In genomic region chr7:27178324-27179216, GRCm38 (mm10) we compare ENCODE assay signal across 8 mouse cellular contexts. TPM values are rescaled to one million over a fixed set of nuclear protein-coding genes. Genes with fewer than 3 reads are reported as not detected.
DNase-seq lines count a peak whose midpoint lies in the region; ATAC-seq lines count a peak whose summit lies in the region.

Gene Rab4b, minus strand, starts transcription at chr7:27178896.

- H3K4me1 ChIP-seq in heart, embryonic 14.5 days (ENCODE audit: control insufficient read depth in 2 of 2, insufficient read depth in 2 of 2, low read length in 2 of 2): peaks cover 0 to 4% of the 10 kb centered on the region in 2 experiments; a peak in 2 of 4 replicates
- H3K4me1 ChIP-seq in liver, embryonic 13.5 days (replicated peaks): peaks cover 47% of the 10 kb centered on the region
- H3K4me1 ChIP-seq in stomach, embryonic 16.5 days (ENCODE audit: control insufficient read depth, insufficient read depth, low read length): peaks cover 11% of the 10 kb centered on the region

- peak within 1 kb of the TSS; percentile 73 to 76 for H3K4me3 ChIP-seq in heart, embryonic 14.5 days (ENCODE audit: control insufficient read depth in 1 of 2, insufficient read depth in 1 of 2, low read depth in 1 of 2, low read length in 2 of 2)
- peak within 1 kb of the TSS; percentile 83 for H3K4me3 ChIP-seq in liver, embryonic 13.5 days (replicated peaks)
- peak within 1 kb of the TSS; percentile 91 for H3K4me3 ChIP-seq in stomach, embryonic 16.5 days (replicated peaks; ENCODE audit: low read length)

- peak within 1 kb of the TSS; percentile 68 for H3K9ac ChIP-seq in heart, embryonic 14.5 days (ENCODE audit: low read length)
- H3K9ac ChIP-seq in liver, embryonic 13.5 days: peak within 1 kb of the TSS; percentile 77
- H3K9ac ChIP-seq in stomach, embryonic 16.5 days (ENCODE audit: low read length): peak within 1 kb of the TSS; percentile 85

- peak; percentile 99 for DNase-seq in c-Kit-negative CD71-positive TER-119-positive erythroid progenitor cells, embryonic 14.5 days (ENCODE audit: low read depth, low spot score)
- peak; percentile 100 for DNase-seq in fibroblast of lung, adult 2 months (ENCODE audit: low read depth)
- DNase-seq in kidney, postnatal 14 days: peak; percentile 100
- DNase-seq in liver, embryonic 13.5 days: peak; percentile 99
- peak; percentile 99 for DNase-seq in neural tube, embryonic 10.5 days (ENCODE audit: extremely low spot score, low spot score)

- H3K4me2 ChIP-seq in heart, embryonic 14.5 days (ENCODE audit: low read length): peak within 1 kb of the TSS; percentile 73
- H3K4me2 ChIP-seq in liver, embryonic 13.5 days: peak within 1 kb of the TSS; percentile 76
- H3K4me2 ChIP-seq in stomach, embryonic 16.5 days (ENCODE audit: low read depth, low read length): peak within 1 kb of the TSS; percentile 63

- H3K27me3 ChIP-seq in heart, embryonic 14.5 days (ENCODE audit: control insufficient read depth, insufficient read depth, low read length): no peaks in the 10 kb centered on the region
- H3K27me3 ChIP-seq in liver, embryonic 13.5 days: no peaks in the 10 kb centered on the region
- no peaks in the 10 kb centered on the region for H3K27me3 ChIP-seq in stomach, embryonic 16.5 days (ENCODE audit: control insufficient read depth, insufficient read depth, low read length)

- WGBS in heart, embryonic 14.5 days: under 1% methylated on average over 48 of the region's 53 CpGs
- 0% methylated on average over 53 of the region's 53 CpGs for WGBS in liver, embryonic 13.5 days (ENCODE audit: insufficient replicate concordance)
- under 1% methylated on average over 53 of the region's 53 CpGs for WGBS in stomach, embryonic 16.5 days

- peaks cover 29% of the 10 kb centered on the region for H3K36me3 ChIP-seq in heart, embryonic 14.5 days (ENCODE audit: control insufficient read depth, insufficient read depth, low read length)
- peaks cover 19% of the 10 kb centered on the region for H3K36me3 ChIP-seq in liver, embryonic 13.5 days
- peaks cover 3% of the 10 kb centered on the region for H3K36me3 ChIP-seq in stomach, embryonic 16.5 days (ENCODE audit: control insufficient read depth, insufficient read depth, low read length)

- peak; percentile 95 for ATAC-seq in CD4-positive, CD25-positive, alpha-beta regulatory T cell, adult 4 months
- ATAC-seq in heart, embryonic 14.5 days (ENCODE audit: insufficient number of reproducible peaks, insufficient read depth, low FRiP score, low read depth): peak; percentile 97
- ATAC-seq in liver, embryonic 13.5 days (ENCODE audit: low read depth): peak; percentile 93
- peak; percentile 98 for ATAC-seq in stomach, embryonic 16.5 days (ENCODE audit: insufficient read depth, low FRiP score)

- no peaks in the 10 kb centered on the region for H3K9me3 ChIP-seq in heart, embryonic 14.5 days (ENCODE audit: control insufficient read depth, low read length)
- H3K9me3 ChIP-seq in liver, embryonic 13.5 days (replicated peaks): no peaks in the 10 kb centered on the region
- no peaks in the 10 kb centered on the region for H3K9me3 ChIP-seq in stomach, embryonic 16.5 days (replicated peaks; ENCODE audit: control insufficient read depth, low read length)

- H3K27ac ChIP-seq in heart, embryonic 14.5 days (replicated peaks in 1 of 2; ENCODE audit: control insufficient read depth in 1 of 2, insufficient read depth in 1 of 2, low read depth in 2 of 2, low read length in 2 of 2): peak within 1 kb of the TSS; percentile 89 to 91
- H3K27ac ChIP-seq in liver, embryonic 13.5 days: peak within 1 kb of the TSS; percentile 88
- H3K27ac ChIP-seq in stomach, embryonic 16.5 days (ENCODE audit: low read length): peak within 1 kb of the TSS; percentile 97

RNA-seq across cellular contexts. Expression of gene Rab4b, which starts in this region (rescaled TPM):
- 100 to 1,000 TPM; 118 to 144 TPM for polyA plus RNA-seq in CD4-positive, CD25-positive, alpha-beta regulatory T cell, adult 4 months (2017; shearing (Covaris generic))
- 42.4 and 43.4 TPM in 2 replicates for polyA plus RNA-seq in heart, embryonic 14.5 days (2014; fragmentation: Nextera tagmentation; extraction: Ambion mirVana)
- polyA plus RNA-seq in liver, embryonic 13.5 days (2015; fragmentation: Nextera tagmentation; extraction: Ambion mirVana): 28.5 and 28.6 TPM in 2 replicates
- 68.9 and 72.7 TPM in 2 replicates for polyA plus RNA-seq in stomach, embryonic 16.5 days (2015; fragmentation: Nextera tagmentation; extraction: Ambion mirVana)

Comparison
In these comparisons a context has a peak if more than half of its experiments do, and no peak if none do; other contexts are left out.
1. Peak in every context shown above with its lines: DNase-seq, ATAC-seq, H3K4me3 ChIP-seq and H3K27ac ChIP-seq.